Mouse (Mus musculus): ENCODE results near the gene BC030870.
"Not testable (repeated sequence)": the region's sequence is repeated elsewhere in the genome, so short reads cannot be mapped to it uniquely, and the experiment has no call there.

BC030870 gene

GRCm38 (mm10) chr8:65129199-65129788 lies at the start of gene BC030870:
Gene BC030870, minus strand, starts transcription at chr8:65129563.
- in situ Hi-C loops (cut with MboI, MseI), result no loop called here

- in situ Hi-C loops (cut with MboI, MseI), result no loop called here
Measured at GRCm38 (mm10) chr8:65174746-65175476, 45.5 kb upstream of the BC030870 start.

- in situ Hi-C loops (cut with MboI, MseI), result no loop called here
Measured at GRCm38 (mm10) chr8:65169184-65169583, 39.8 kb upstream of the BC030870 start.

- in situ Hi-C loops (cut with MboI, MseI), result not testable (repeated sequence)
Measured at GRCm38 (mm10) chr8:65160676-65161075, 31.3 kb upstream of the BC030870 start.

GRCm38 (mm10) chr8:65159096-65159748 lies 29.9 kb upstream of the BC030870 start:
- in situ Hi-C loops (cut with MboI, MseI), result no loop called here

GRCm38 (mm10) chr8:65157901-65158300 lies 28.5 kb upstream of the BC030870 start:
- in situ Hi-C loops (cut with MboI, MseI), result no loop called here

- in situ Hi-C loops (cut with MboI, MseI), result no loop called here
Measured at GRCm38 (mm10) chr8:65138830-65139466, 9.6 kb upstream of the BC030870 start.

GRCm38 (mm10) chr8:65126454-65126853 lies 2.9 kb downstream of the BC030870 start:
- in situ Hi-C loops (cut with MboI, MseI), result no loop called here

GRCm38 (mm10) chr8:65126014-65126413 lies 3.3 kb downstream of the BC030870 start:
- in situ Hi-C loops (cut with MboI, MseI), result no loop called here

GRCm38 (mm10) chr8:65112092-65112491 lies 17.3 kb downstream of the BC030870 start:
- in situ Hi-C loops (cut with MboI, MseI), result no loop called here

GRCm38 (mm10) chr8:65110285-65110691 lies 19.1 kb downstream of the BC030870 start:
- in situ Hi-C loops (cut with MboI, MseI), result no loop called here

- in situ Hi-C loops (cut with MboI, MseI), result loop anchor here (5.0 kb wide), 2 partner anchors 82 to 147 kb away; no protein-coding TSS in a partner anchor
Measured at GRCm38 (mm10) chr8:65108936-65109335, 20.4 kb downstream of the BC030870 start.

GRCm38 (mm10) chr8:65107936-65108718 lies 21.2 kb downstream of the BC030870 start:
- in situ Hi-C loops (cut with MboI, MseI), result loop anchor here (5.0 kb wide), 2 partner anchors 81 to 146 kb away; no protein-coding TSS in a partner anchor

- in situ Hi-C loops (cut with MboI, MseI), result no loop called here
Measured at GRCm38 (mm10) chr8:65104041-65104440, 25.3 kb downstream of the BC030870 start.

- in situ Hi-C loops (cut with MboI, MseI), result no loop called here
Measured at GRCm38 (mm10) chr8:65103632-65104031, 25.7 kb downstream of the BC030870 start.

GRCm38 (mm10) chr8:65099735-65100134 lies 29.6 kb downstream of the BC030870 start:
- in situ Hi-C loops (cut with MboI, MseI), result no loop called here

- in situ Hi-C loops (cut with MboI, MseI), result no loop called here
Measured at GRCm38 (mm10) chr8:65097760-65098415, 31.5 kb downstream of the BC030870 start.

- in situ Hi-C loops (cut with MboI, MseI), result no loop called here
Measured at GRCm38 (mm10) chr8:65089781-65090180, 39.6 kb downstream of the BC030870 start.

GRCm38 (mm10) chr8:65088120-65088519 lies 41.2 kb downstream of the BC030870 start:
- in situ Hi-C loops (cut with MboI, MseI), result no loop called here

GRCm38 (mm10) chr8:65087711-65088110 lies 41.7 kb downstream of the BC030870 start:
- in situ Hi-C loops (cut with MboI, MseI), result no loop called here

GRCm38 (mm10) chr8:65085680-65086079 lies 43.7 kb downstream of the BC030870 start:
- in situ Hi-C loops (cut with MboI, MseI), result no loop called here
